Mouse (Mus musculus) thymus, adult 2 months (tissue): ENCODE data around the gene Cdv3. TPM values are rescaled to one million over a fixed set of nuclear protein-coding genes. Genes with fewer than 3 reads are reported as not detected.

Experiments
- DNase-seq: peaks from one replicate; pipeline ENCODE4 v3.0.0; 2021
- H3K27ac ChIP-seq: fragments of 200-500 bp; 2 replicates; pipeline ENCODE4 v1.5.1; 2012; ENCODE audit warnings: low read length, control low read depth; ENCODE audit not compliant: control insufficient read depth, insufficient read depth
- H3K27me3 ChIP-seq: fragments of 200-500 bp; 2 replicates; pipeline ENCODE4 v1.6.1; 2012; ENCODE audit warnings: mild to moderate bottlenecking, low read length, moderate library complexity, mixed read lengths; ENCODE audit not compliant: control insufficient read depth, insufficient read depth
- H3K36me3 ChIP-seq: fragments of 200-500 bp; 2 replicates; pipeline ENCODE4 v1.6.1; 2012; ENCODE audit warnings: mild to moderate bottlenecking, low read length, moderate library complexity; ENCODE audit not compliant: control insufficient read depth, insufficient read depth
- H3K4me1 ChIP-seq: fragments of 200-500 bp; replicated peaks from 2 replicates; pipeline ENCODE4 v1.6.1; 2012; ENCODE audit warnings: low read length; ENCODE audit not compliant: control insufficient read depth, insufficient read depth
- H3K4me3 ChIP-seq: fragments of 200-500 bp; 2 replicates; pipeline ENCODE4 v1.5.1; 2012; ENCODE audit warnings: mild to moderate bottlenecking, low read length, control low read depth, moderate library complexity; ENCODE audit not compliant: control insufficient read depth, insufficient read depth
- CTCF ChIP-seq: fragments of 200-500 bp; IDR thresholded peaks from 2 replicates; pipeline ENCODE4 v1.5.1; 2012; ENCODE audit warnings: mild to moderate bottlenecking, control low read depth, low read length, moderate library complexity, borderline replicate concordance; ENCODE audit not compliant: control insufficient read depth, poor library complexity, insufficient read depth; ENCODE audit errors: extremely low read depth
- POLR2A ChIP-seq: fragments of 200-500 bp; IDR thresholded peaks from 2 replicates; pipeline ENCODE4 v1.6.1; 2012; ENCODE audit warnings: mild to moderate bottlenecking, low read length, control low read depth, moderate library complexity; ENCODE audit not compliant: control insufficient read depth, poor library complexity, insufficient read depth; ENCODE audit errors: extremely low read depth
- WGBS: fragments of 180-500 bp; shearing (Covaris S2); methylation state at CpG from one replicate; pipeline ENCODE4 v1.1.7; 2018; 5-methylcytosine and 5-hydroxymethylcytosine counted together
- polyA plus RNA-seq: library from polyadenylated mRNA; depleted of rRNA; stranded (reverse); fragments of >200 nt; gene quantifications from 2 replicates; pipeline ENCODE4 v1.2.3, GENCODE M21; 2012

Gene Cdv3
- polyA plus RNA-seq, 1 experiment, result 74.9 TPM

DNA sequence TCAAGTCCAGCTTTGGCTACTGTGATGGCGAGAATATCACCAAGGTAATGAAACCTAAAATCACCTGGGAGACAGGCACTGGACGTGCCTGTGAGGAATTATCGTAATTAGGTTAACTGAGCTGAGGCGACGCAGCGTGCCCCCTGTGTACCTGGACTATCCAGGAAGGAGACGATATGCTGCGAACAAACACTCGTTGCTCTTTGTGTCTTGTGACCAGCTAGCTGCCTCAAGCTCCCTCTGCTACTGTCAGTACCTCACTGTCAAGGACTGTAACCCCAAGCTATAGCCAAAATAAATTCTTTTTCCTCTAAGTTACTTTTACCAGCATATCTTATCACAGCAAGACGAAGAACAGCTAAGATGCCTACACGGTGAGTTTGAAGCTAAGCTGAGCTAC, 27.6 kb upstream of the Cdv3 start:
- H3K27ac ChIP-seq, result no peak overlapping the region
- no peaks in the 10 kb centered on the region for H3K4me1 ChIP-seq
- no peak overlapping the region for H3K4me3 ChIP-seq
- no peaks in the 10 kb centered on the region for H3K27me3 ChIP-seq
- no peak for DNase-seq
- TF ChIP-seq CTCF (no peak), POLR2A (no peak)
- 96% methylated on average over 11 of the region's 11 CpGs for WGBS
- H3K36me3 ChIP-seq, result no peaks in the 10 kb centered on the region

DNA sequence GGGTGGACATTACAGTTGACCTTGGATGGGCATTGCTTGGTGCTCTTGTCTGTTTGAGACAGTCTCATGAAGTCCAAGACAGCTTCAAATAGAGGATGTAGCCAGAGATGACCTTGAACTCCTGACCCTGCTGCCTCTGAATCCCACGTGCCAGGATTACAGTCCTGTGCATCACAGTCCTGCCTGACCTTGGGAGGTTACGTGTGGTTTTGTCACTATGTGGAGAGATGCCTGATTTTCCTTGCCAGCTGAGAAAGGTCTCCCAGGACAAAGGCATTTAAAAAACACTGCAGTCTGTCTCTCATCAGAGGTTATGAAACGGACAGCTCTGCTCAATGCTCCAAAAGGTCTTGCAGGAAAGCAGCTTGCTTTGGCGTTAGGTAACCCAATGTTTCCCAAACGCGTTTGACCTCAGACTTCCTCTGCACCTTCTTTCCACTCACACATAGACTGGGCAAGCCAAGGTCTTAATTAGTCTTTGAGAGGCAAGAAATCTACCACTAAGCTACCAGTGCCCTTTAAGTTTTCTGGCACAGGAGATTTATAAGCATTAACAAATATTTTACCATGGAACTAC, 26.2 kb upstream of the Cdv3 start:
- Histone ChIP-seq H3K36me3 (no peaks in the 10 kb centered on the region), H3K27me3 (no peaks in the 10 kb centered on the region), H3K4me1 (no peaks in the 10 kb centered on the region), H3K4me3 (no peak overlapping the region), H3K27ac (no peak overlapping the region)
- no peak for DNase-seq
- TF ChIP-seq POLR2A (no peak), CTCF (no peak)
- 64% methylated on average over 6 of the region's 6 CpGs for WGBS

DNA sequence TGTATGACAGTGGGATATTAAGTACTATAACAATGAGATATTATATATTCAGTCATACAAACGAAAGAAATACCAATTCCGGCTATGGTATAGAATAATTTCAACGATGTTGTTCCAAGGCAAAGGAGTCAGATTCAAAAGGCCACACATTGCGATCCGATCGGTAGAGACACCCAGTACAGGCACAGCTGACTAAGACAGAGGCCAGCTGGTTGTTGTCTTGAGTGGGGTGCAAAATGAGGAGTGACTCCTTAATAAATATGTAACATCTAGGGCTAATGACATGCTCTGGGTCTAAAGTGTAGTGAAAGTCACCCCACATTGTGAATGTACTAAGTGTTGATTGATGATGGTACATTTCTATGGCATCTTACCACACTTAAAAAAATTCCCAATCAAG, 23.6 kb upstream of the Cdv3 start:
- H3K4me1 ChIP-seq, result peaks cover 7% of the 10 kb centered on the region
- TF ChIP-seq POLR2A (no peak), CTCF (no peak)
- no peak overlapping the region for H3K4me3 ChIP-seq
- 98% methylated on average over 6 of the region's 6 CpGs for WGBS
- H3K27ac ChIP-seq, result no peak overlapping the region
- H3K36me3 ChIP-seq, result no peaks in the 10 kb centered on the region
- H3K27me3 ChIP-seq, result no peaks in the 10 kb centered on the region
- no peak for DNase-seq

DNA sequence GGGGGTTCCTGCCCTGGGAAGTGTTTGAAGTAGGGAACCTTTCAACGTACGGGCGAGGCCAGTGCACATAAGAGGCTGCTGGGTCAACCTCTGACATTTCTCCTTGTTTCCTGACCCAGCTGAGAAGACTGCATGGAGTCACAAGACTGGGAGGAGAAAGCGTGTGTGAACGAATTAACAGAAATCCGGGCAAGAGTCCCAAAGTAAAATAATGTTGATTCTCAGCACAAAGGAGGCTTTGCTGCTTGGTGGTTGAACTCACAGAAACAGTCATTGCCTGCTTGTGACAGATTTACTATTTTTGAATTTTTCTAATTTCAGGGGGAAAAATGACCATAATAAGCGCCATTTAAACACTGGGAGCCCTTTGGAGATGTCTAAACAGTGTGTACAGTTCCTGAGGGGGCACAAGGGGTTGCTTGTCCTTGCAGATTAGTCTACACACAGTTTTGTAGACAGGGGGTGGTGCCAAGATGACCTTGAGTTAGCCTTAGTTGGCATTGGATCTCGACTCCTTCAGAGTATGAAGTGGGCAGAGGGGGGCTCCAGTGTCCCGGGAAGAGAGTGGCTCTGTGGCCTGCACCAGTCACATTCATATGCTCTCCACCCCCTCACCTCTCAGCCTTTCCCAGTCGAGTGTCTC, 21.5 kb upstream of the Cdv3 start:
- TF ChIP-seq CTCF (no peak), POLR2A (no peak)
- no peaks in the 10 kb centered on the region for H3K27me3 ChIP-seq
- H3K4me3 ChIP-seq, result no peak overlapping the region
- H3K4me1 ChIP-seq, result peaks cover 20% of the 10 kb centered on the region
- H3K27ac ChIP-seq, result no peak overlapping the region
- no peak for DNase-seq
- 91% methylated on average over 10 of the region's 10 CpGs for WGBS
- H3K36me3 ChIP-seq, result no peaks in the 10 kb centered on the region

DNA sequence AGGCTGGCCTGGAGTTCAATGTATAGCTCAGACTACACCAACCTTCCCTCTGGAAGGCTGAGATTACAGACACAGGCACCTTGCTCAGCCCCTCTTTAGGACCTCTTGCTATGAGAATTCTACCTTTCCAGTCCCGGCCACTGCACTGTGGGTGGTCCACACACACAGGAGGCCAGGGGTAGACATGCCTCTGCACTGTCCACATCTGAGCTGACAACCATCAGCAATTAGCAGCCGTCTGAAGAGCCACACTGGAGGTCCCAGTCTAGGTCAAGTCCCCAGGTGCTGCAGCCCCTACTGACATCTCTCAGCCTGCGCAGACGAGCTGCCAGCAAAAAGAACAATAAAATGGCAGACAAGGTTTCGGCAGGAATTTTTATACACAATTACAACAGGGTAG, 20.9 kb upstream of the Cdv3 start:
- 96% methylated on average over 5 of the region's 5 CpGs for WGBS
- H3K36me3 ChIP-seq, result no peaks in the 10 kb centered on the region
- TF ChIP-seq POLR2A (no peak), CTCF (no peak)
- no peak overlapping the region for H3K4me3 ChIP-seq
- no peaks in the 10 kb centered on the region for H3K27me3 ChIP-seq
- no peak overlapping the region for H3K27ac ChIP-seq
- DNase-seq, result no peak
- peaks cover 20% of the 10 kb centered on the region for H3K4me1 ChIP-seq

DNA sequence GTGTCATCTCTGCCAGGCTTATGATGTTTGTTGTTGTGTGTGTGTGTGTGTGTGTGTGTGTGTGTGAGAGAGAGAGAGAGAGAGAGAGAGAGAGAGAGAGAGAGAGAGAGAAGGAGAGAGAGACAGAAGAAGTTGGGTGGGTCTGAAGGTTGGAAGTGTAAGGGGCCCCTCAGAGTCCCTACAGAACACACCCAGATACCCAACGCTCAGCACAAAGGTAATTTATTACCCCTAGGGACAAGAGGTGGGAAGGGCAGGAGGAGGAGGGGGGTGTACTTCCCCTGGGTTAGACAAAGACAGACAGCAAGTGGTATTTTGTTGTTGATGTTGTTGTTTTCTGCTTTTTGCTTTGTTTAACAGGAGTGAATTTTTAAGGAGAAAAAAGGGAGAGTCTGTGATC, 20.0 kb upstream of the Cdv3 start:
- peaks cover 20% of the 10 kb centered on the region for H3K4me1 ChIP-seq
- no peak for TF ChIP-seq CTCF
- TF ChIP-seq POLR2A, result no peak
- no peak for DNase-seq
- no peaks in the 10 kb centered on the region for H3K36me3 ChIP-seq
- no peak overlapping the region for H3K27ac ChIP-seq
- no peak overlapping the region for H3K4me3 ChIP-seq
- no peaks in the 10 kb centered on the region for H3K27me3 ChIP-seq
- WGBS, result 78% methylated on average over 1 of the region's 1 CpGs

DNA sequence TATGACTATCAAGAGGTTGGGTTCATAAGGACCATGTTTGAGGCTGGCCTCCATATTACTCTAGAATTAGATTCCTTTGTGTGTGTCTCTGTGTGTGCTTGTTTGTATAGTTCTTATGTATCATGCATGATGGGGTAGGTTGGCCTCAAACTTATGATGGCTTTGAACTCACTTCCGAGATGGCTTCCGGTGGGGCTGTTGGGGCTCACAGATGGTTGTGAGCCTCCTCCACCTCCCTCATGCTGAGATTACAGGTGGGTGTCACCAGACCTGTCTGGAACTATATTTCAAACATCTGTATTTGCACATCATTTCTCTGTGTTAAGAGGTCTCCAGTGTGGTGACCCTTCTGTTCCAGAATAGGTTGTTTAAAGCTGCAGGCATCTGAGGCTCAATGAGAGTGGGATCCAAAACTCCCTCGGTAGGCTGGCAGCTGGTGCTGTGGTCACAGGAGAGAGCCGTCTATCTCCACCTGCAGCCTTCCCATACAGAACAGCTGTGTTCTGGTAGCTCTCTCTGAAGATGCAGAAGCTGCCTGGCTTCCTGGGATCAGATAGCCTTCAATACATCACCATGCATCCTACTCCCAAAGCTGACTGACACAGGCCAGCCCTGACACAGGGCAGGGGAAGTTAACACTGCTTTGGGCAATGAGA, 18.6 kb upstream of the Cdv3 start:
- Histone ChIP-seq H3K36me3 (no peaks in the 10 kb centered on the region), H3K27ac (0 out of 2 replicates have a peak overlapping the region, but pooled peaks have one; percentile 0), H3K4me3 (no peak overlapping the region), H3K27me3 (no peaks in the 10 kb centered on the region), H3K4me1 (peaks cover 20% of the 10 kb centered on the region)
- 17% methylated on average over 4 of the region's 4 CpGs for WGBS
- peak; percentile 49 for DNase-seq
- no peak for TF ChIP-seq POLR2A
- TF ChIP-seq CTCF, result no peak
